Mouse (Mus musculus) lung, adult 2 months (tissue): Measurements from ENCODE around the gene Ppil4.

ENCODE experiments used
- CTCF ChIP-seq: fragments of 200-500 bp; IDR thresholded peaks from 2 replicates; pipeline ENCODE4 v1.5.1; 2011; ENCODE audit warnings: mild to moderate bottlenecking, low read length, control low read depth; ENCODE audit not compliant: insufficient read depth
- POLR2A ChIP-seq: fragments of 200-500 bp; IDR thresholded peaks from 2 replicates; pipeline ENCODE4 v1.6.1; 2011; ENCODE audit warnings: low read depth, mild to moderate bottlenecking, control low read depth, low read length, borderline replicate concordance; ENCODE audit errors: extremely low read depth

DNA sequence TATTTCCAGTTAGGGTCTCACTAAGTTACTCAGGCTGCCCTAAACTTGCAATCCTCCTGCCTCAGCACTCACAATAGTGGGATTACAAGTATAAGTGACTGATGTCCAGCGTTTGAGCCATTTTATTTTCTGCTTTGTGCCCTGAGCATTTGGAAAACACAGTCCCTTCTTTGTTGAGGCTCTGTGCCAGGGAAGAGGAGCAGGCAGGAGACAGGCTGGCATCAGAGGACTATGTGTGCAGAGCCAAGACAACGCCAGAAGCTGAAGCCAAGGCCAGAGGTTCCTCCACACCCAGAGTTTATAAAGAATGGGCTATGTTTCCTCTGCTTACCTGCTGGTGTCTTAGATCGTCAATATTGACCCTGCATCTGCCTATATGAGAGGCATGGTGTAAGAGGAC lies 72.1 kb downstream of the Ppil4 start:
- TF ChIP-seq POLR2A (no peak), CTCF (no peak)
